Mouse (Mus musculus) neutrophil, adult 5-6 weeks (primary cell): ENCODE data around the gene Pkd1. TPM values are rescaled to one million over a fixed set of nuclear protein-coding genes. Genes with fewer than 3 reads are reported as not detected.

Source experiments
- ATAC-seq: fragments of 151-379, 151-347 bp; 2 replicates; pipeline ENCODE4 v1.8.0; 2017; ENCODE audit warnings: mild to moderate bottlenecking, moderate TSS enrichment; ENCODE audit not compliant: insufficient number of reproducible peaks, poor library complexity, low FRiP score, severe bottlenecking; ENCODE audit errors: extremely low read depth
- total RNA-seq: library from RNA; stranded (forward); fragments of 200-1000 nt; gene quantifications from 2 replicates; pipeline ENCODE4 v1.2.3, GENCODE M21; 2017

Pkd1 gene
- total RNA-seq, 1 experiment from 2014 or later: 27.6 TPM

- ATAC-seq: no peak
These were observed 45.8 kb downstream of the Pkd1 start for GRCm38 (mm10) chr17:24595126-24596072.

- ATAC-seq: no peak
These were observed 46.4 kb downstream of the Pkd1 start for GRCm38 (mm10) chr17:24596073-24596466.

- no peak for ATAC-seq
These were observed 47.0 kb downstream of the Pkd1 start for GRCm38 (mm10) chr17:24596471-24597183.

GRCm38 (mm10) chr17:24597989-24598388, 48.4 kb downstream of the Pkd1 start:
- no peak for ATAC-seq

GRCm38 (mm10) chr17:24600502-24600901, 50.9 kb downstream of the Pkd1 start:
- no peak for ATAC-seq

GRCm38 (mm10) chr17:24603961-24604360, 54.3 kb downstream of the Pkd1 start:
- ATAC-seq: no peak

- no peak for ATAC-seq
These were observed 54.9 kb downstream of the Pkd1 start for GRCm38 (mm10) chr17:24604557-24604956.

GRCm38 (mm10) chr17:24608370-24608769, 58.7 kb downstream of the Pkd1 start:
- ATAC-seq: no peak

GRCm38 (mm10) chr17:24608874-24609273, 59.2 kb downstream of the Pkd1 start:
- ATAC-seq: no peak

- ATAC-seq: no peak
These were observed 61.1 kb downstream of the Pkd1 start for GRCm38 (mm10) chr17:24610711-24611110.

- no peak for ATAC-seq
These were observed 68.0 kb downstream of the Pkd1 start for GRCm38 (mm10) chr17:24617561-24618194.

GRCm38 (mm10) chr17:24625472-24625871, 75.8 kb downstream of the Pkd1 start:
- ATAC-seq: no peak

- peak; percentile 55; the same call in 1 of the 2 replicates for ATAC-seq
These were observed 79.0 kb downstream of the Pkd1 start for GRCm38 (mm10) chr17:24628646-24629045.

GRCm38 (mm10) chr17:24630072-24630471, 80.4 kb downstream of the Pkd1 start:
- no peak for ATAC-seq

GRCm38 (mm10) chr17:24632167-24632812, 82.7 kb downstream of the Pkd1 start, which contains the start of the genes Tsc2 and Nthl1:
Gene Tsc2 (minus strand): TSS chr17:24632630.
Gene Nthl1 (plus strand): TSS chr17:24632680.
- ATAC-seq: peak; percentile 74

- no peak for ATAC-seq
These were observed 83.3 kb downstream of the Pkd1 start for GRCm38 (mm10) chr17:24632813-24633449.

- no peak for ATAC-seq
These were observed 84.2 kb downstream of the Pkd1 start for GRCm38 (mm10) chr17:24633831-24634230.

GRCm38 (mm10) chr17:24635024-24635423, 85.4 kb downstream of the Pkd1 start:
- ATAC-seq: no peak
